Mouse (Mus musculus) T-helper 17 cell (primary cell): ENCODE data around the gene Gsap.
"Not testable (repeated sequence)": the region's sequence is repeated elsewhere in the genome, so short reads cannot be mapped to it uniquely, and the experiment has no call there.

Experiments
- in situ Hi-C, 2 experiments: fragments of 300-600 bp; cut with MboI, MseI; formaldehyde crosslinking; loops; 1 replicate in 1 of 2; 2 replicates in 1 of 2; pipeline ENCODE4 v1.15.1; 2025; ENCODE audit warnings: high pct_unique_total_duplicates in 2 of 2

Gene Gsap

GRCm38 (mm10) chr5:21185764-21186685 lies at the start of gene Gsap:
Gene Gsap (plus strand): TSS chr5:21186255.
- in situ Hi-C loops = no loop called here

DNA sequence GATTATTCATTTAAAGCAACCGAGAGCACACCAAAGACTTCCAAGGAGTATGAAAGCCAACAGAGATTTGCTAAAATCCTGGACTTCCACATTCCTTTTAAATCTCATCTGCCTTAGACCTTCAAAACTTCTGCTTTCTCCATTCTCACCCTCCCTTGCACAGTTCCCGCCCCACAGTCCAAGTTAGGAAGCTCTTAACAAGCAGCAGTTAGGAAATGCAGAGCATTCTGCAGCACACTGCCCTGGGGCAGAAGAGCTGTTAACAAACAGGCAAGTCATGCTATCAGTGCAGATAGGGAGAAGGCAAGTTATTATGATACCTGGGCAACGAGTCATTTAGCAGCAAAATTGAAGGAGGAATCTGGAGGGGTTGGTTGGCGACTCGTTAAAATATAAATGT lies 49.5 kb upstream of the Gsap start:
- in situ Hi-C loops = no loop called here

DNA sequence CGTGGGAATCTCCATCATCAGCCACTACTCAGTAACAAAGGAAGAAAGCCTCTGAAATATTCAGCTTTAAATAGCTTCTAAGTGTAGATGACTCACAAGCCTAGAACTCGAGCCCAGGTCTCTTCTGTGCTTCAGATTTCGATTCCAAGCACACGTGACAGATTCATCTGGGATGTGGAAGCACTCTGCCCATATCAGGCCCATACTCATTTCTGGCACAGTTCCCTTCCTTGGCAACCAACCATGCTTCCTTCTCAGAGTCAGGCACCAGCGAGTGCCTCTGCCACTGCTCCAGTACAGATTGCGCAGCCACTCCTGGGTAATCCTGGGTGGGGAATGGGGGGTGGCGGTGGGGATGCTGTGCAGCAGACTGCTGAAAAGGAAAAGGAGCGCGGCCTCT lies 46.5 kb upstream of the Gsap start:
- in situ Hi-C loops = no loop called here

- in situ Hi-C loops = not testable (repeated sequence)
Observed at GRCm38 (mm10) chr5:21141133-21141551, 44.9 kb upstream of the Gsap start.

- in situ Hi-C loops = no loop called here
Observed at GRCm38 (mm10) chr5:21141626-21142025, 44.4 kb upstream of the Gsap start.

- in situ Hi-C loops = no loop called here
Observed at GRCm38 (mm10) chr5:21143032-21143431, 43.0 kb upstream of the Gsap start.

DNA sequence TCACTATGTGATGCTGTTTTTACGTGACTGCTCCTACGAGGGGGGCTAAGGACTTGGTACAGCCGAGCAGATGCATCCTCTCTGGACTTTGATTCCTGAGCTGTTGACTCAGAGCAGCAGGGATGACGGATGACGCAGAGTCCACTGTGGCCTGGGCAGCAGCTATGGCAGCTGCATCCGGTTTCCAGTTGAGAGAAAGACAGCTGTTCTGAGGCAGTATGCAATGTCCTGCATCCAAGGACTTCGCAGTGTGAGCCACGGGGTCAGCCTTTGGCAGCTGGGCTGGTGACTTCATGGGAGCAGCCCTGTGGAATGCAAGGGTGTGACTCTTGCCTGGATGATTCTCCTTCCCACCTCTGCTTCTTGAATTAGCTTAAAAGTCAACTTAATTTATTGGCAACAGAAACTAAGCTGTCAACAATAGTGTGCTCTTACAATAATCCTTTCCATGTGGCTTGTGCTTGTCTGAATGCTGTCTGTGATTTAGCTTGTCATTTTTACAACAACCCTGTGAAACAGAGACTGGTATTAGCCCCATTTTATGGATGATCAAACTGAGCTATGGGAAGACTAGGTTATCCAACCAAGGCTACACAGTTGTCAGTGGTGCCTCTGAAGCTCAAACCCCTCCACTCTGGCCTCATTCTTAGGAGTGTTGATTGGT lies 41.4 kb upstream of the Gsap start:
- in situ Hi-C loops = loop anchor here in 1 of 2 experiments (5.0 kb wide), 1 partner anchor 73 kb away; no protein-coding TSS in a partner anchor

DNA sequence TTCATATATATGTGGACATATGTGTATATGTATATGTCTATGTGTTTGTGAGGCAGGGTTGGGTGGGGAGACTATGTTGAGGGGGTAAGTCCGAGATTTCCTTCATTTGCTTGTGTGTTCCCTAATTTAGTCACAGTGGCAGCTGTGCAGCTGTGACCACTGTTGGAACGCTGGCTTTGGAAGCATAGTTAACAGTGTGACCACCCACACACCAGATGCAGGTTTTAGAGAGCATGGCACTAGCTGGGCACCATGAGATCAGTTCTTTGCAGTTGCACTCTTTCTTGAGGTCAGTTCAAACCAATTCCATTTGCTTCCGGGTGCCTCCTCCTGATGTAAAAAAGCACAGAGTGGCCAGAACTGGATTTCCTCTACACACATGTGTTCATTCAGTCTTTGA lies 37.7 kb upstream of the Gsap start:
- in situ Hi-C loops = loop anchor here in 1 of 2 experiments (5.0 kb wide), 1 partner anchor 69 kb away; no protein-coding TSS in a partner anchor

GRCm38 (mm10) chr5:21153672-21154071 lies 32.4 kb upstream of the Gsap start:
- in situ Hi-C loops = no loop called here

- in situ Hi-C loops = no loop called here
Observed at GRCm38 (mm10) chr5:21156770-21157169, 29.3 kb upstream of the Gsap start.

- in situ Hi-C loops = no loop called here
Observed at GRCm38 (mm10) chr5:21159536-21159935, 26.5 kb upstream of the Gsap start.

DNA sequence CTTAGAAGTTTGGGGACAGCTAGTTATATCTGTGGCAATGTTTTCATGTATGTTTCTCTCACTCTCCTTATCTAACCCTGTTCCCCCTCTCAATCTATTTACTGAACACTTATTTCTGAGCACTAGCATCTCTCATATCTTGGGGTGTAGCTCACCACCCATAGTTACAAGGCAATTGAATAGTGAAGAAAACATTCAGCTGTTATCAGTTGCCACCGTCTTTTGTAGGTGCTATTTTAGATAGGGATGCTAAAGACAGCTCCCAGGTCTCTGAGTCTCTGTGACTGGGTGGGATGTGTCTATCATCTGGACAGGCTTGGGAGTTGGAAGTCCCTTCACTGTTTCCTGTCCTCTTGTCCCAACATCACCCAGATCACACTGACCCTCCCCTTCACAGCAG lies 25.3 kb upstream of the Gsap start:
- in situ Hi-C loops = loop anchor here in 1 of 2 experiments (10.0 kb wide), 1 partner anchor 246 kb away; no protein-coding TSS in a partner anchor

DNA sequence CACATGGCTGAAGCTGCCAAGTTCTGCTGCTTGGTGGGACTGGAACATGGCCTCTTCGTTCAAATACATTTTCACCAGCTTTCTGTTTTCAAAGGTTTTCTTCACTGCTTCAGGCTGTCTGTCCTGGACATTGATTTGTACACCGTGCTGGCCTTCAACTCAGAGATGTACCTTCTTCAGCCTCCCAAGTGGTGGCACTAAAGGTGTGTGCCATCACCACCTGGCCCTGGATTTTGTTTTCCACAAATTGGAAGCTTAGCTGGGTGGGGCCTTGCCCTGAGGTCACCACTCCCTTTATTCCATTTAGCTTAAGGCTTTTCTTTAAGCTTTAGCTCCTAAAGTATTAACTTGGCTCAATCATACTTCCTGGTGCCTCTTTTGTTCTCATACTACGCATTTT lies 22.6 kb upstream of the Gsap start:
- in situ Hi-C loops = loop anchor here in 1 of 2 experiments (10.0 kb wide), 1 partner anchor 249 kb away; no protein-coding TSS in a partner anchor

DNA sequence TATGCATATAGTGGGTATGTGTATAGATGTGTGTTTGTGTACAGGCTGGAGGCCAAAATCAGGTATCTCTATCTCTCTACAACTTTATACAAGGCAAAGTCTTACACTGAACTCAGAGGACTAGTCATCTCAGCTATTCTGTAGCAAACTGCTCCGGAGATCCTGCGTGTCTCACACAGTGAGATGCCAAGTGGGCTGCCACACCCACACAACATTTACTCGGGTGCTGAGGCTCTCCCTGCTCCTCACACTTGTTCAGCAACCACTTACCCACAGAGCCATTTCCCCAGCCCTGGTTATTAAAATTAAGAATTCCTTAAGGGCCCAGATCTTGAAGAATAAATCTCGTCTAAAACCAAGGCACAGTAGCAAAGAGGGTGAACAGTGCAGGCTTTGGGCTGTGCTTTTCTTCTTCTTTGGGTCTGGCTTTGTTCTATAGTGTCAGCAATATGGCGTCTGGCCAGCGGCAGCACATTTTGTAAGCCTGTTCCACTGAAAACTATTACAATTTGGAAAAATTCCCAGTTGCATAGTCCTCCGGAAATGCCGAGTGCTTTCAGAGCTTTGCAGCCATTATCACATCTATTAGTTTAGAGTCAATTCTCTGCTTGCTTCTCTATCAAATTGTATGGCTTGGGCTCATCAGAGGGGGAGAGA lies 17.2 kb upstream of the Gsap start:
- in situ Hi-C loops = loop anchor here in 1 of 2 experiments (10.0 kb wide), 1 partner anchor 254 kb away; no protein-coding TSS in a partner anchor

DNA sequence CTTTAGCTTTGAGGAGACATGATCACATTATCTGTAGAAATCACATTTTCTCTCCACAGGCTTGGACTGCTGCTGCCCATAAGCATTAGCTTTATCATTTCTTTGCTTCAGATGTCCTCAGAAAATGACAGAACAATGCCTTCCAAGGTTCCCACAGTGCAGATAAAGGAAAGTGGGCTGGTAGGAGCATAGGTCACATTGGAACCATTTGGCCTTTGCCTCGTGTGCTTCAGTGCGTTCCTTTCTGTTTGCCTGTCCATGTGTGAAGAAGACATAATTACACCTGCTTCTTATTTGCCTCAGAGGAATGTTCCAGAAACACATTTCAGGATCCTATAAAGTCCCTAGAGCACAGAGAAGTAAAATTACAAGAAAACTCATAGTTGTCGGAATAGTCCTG lies 16.7 kb upstream of the Gsap start:
- in situ Hi-C loops = loop anchor here in 1 of 2 experiments (10.0 kb wide), 1 partner anchor 255 kb away; no protein-coding TSS in a partner anchor

- in situ Hi-C loops = loop anchor here in 1 of 2 experiments (10.0 kb wide), 1 partner anchor 255 kb away; no protein-coding TSS in a partner anchor
Observed at GRCm38 (mm10) chr5:21169877-21170276, 16.2 kb upstream of the Gsap start.

DNA sequence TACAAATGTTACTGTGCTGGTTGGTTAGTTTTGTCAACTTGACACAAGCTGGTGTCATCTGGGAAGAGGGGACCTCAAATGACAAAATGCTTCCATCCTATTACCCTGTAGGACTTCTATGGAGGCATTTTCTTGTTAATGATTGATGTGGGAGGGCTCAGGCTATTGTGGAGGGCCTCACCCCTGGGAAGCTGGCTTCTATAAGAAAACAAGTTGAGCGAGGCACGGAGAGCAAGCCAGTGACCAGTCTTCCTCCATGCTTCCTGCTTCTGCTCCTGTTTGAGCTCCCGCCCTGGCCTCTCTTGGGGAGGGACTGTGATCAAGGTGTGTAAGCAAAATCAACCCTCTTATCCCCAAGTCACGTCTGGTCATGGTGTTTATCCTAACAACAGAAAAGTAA lies 15.6 kb upstream of the Gsap start:
- in situ Hi-C loops = no loop called here

DNA sequence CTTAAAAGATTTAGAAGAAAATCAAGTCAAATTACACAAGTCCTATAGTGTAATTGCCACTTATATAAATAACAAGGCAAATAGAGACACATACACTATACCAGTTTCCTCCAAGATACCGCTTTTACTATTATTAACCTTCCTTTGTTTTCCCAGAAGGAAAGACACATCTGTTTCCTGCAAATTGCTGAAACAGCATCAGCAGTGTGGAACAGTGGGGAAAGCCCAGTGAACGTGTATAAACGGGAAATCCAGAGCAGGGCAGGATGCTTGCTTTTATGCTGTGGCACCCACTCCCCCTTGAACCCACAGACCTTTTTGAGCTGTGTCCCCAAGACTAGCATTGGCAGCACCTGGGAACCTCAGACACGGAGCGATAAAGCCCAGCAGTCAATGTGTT lies 15.2 kb upstream of the Gsap start:
- in situ Hi-C loops = no loop called here

GRCm38 (mm10) chr5:21171336-21171735 lies 14.7 kb upstream of the Gsap start:
- in situ Hi-C loops = no loop called here

DNA sequence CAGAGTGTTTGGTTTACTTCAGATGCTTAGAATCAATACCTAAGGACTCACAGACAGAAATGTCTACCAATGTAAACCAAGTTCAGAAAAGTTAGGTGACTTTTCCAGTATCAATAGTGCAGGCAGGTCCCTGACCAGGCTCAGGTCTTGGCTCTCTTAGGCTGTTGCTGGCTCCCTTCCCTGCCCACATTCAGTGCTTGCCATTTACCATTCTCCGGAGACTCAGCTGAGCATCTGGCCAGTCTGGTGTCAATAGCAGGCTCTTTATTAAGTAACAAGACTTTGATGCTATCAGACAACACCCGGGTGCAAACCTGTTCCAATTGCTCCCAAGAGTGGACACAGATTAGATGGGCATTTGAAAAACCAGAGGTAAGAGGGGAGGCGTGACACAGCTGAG lies 13.7 kb upstream of the Gsap start:
- in situ Hi-C loops = no loop called here
